Mouse (Mus musculus) small intestine, adult 2 months (tissue): Measurements from ENCODE around the gene Vsx1.

Experiments used
- CTCF ChIP-seq: fragments of 200-500 bp; IDR thresholded peaks from 2 replicates; pipeline ENCODE4 v1.5.1; 2012; ENCODE audit warnings: low read depth, mild to moderate bottlenecking, control low read depth, inconsistent platforms, low read length, moderate library complexity, mixed read lengths; ENCODE audit not compliant: insufficient replicate concordance, insufficient read length; ENCODE audit errors: extremely low read depth
- POLR2A ChIP-seq: fragments of 200-500 bp; IDR thresholded peaks from 2 replicates; pipeline ENCODE4 v1.6.1; 2012; ENCODE audit warnings: low read depth, mild to moderate bottlenecking, control low read depth, inconsistent platforms, low read length, moderate library complexity

DNA sequence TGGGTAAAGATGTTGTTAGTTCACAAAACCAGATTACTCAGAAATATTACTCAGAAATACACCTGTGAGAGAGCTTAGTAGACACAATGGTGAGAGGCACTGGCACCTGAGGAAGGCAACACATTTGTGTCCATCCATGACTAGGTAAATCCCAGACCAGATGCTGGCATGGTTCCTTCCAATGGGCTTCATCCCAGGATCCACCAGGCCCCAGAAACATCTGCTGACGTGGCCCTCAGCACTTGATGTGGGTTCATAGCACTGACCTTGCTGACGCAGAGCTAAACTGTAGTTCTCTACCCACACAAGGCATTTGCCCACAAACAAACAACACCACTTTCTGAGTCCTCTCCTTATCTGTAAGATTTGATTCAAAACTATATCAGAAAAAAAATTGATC lies 34.3 kb downstream of the Vsx1 start:
- TF ChIP-seq POLR2A (no peak), CTCF (no peak)
